Mouse (Mus musculus): Measurements from ENCODE around the gene Rps15a. TPM values are rescaled to one million over a fixed set of nuclear protein-coding genes. Genes with fewer than 3 reads are reported as not detected.

The Rps15a gene
- polyA plus RNA-seq, 1 experiment from 2014 or later: 414 TPM

Other genes starting within 250 kb of the Rps15a start
- 497 and 550 TPM in 2 replicates for gene Arl6ip1, start 13.5 kb upstream of the Rps15a start, polyA plus RNA-seq (2015; fragmentation: Nextera tagmentation; extraction: Ambion mirVana)
- 21.5 and 21.6 TPM in 2 replicates for gene Smg1, start 127.5 kb upstream of the Rps15a start, polyA plus RNA-seq (2015; fragmentation: Nextera tagmentation; extraction: Ambion mirVana)